8 mouse cellular contexts compared by ENCODE assay signal in the genomic region with DNA sequence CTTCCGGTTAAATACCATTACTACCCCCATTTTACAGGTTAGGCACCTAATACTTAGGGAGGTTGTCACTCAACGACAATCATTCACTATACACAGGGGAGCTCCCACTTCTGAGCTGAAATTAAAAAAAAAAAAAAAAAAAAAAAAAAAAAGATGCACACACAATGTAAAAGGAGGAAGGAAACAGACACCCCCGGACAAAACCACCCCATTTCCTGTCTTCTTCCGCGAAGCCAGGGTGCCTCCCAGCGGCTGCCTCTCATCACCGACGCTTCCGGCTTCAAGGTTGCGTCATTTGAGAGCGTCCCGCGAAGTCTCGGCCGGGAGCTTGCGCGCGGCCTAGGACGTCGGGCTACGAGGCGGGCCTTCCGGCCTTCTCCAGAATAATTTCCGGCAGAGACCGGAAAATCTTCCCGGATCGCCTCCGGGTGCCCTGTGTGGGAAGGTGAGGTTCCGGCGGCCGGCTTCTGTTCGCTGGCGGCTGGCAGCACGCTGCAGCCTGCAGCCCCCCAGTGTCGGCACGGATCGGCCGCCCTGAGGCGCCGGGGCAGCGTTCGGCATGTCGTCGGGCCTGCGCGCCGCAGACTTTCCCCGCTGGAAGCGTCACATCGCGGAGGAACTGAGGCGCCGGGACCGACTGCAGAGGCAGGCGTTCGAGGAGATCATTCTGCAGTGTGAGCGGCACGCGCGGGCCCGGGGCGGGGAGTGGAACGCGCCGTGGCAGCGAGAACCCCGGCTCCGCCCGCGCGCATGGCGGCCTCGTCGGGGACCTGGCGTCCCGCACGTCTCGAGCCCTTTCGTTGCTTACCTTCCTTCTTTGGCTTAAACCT. TPM values are rescaled to one million over a fixed set of nuclear protein-coding genes. Genes with fewer than 3 reads are reported as not detected.
DNase-seq lines count a peak whose midpoint lies in the region; ATAC-seq and TF ChIP-seq lines count a peak whose summit lies in the region.

Atg16l1 (plus strand) TSS at position 230 of the 830 bp plus-strand sequence.

- peak; percentile 63 for TF ChIP-seq POLR2A in testis, adult 2 months (IDR thresholded peaks at IDR 0.05; ENCODE audit: control insufficient read depth, low read depth, low read length)

- WGBS in forebrain, embryonic 12.5 days: 1% methylated on average over 79 of the region's 79 CpGs
- under 1% methylated on average over 78 of the region's 79 CpGs for WGBS in heart, postnatal 0 days
- WGBS in liver, embryonic 16.5 days (ENCODE audit: insufficient replicate concordance): under 1% methylated on average over 72 of the region's 79 CpGs
- WGBS in neural tube, embryonic 13.5 days: under 1% methylated on average over 79 of the region's 79 CpGs

- peaks cover 28% of the 10 kb centered on the region for H3K4me1 ChIP-seq in E14TG2a.4 (replicated peaks; ENCODE audit: low read depth, low read length)
- peaks cover 8% of the 10 kb centered on the region for H3K4me1 ChIP-seq in forebrain, embryonic 12.5 days
- peaks cover 9% of the 10 kb centered on the region for H3K4me1 ChIP-seq in heart, postnatal 0 days (ENCODE audit: control insufficient read depth, insufficient read depth)
- peaks cover 10% of the 10 kb centered on the region for H3K4me1 ChIP-seq in liver, embryonic 16.5 days (ENCODE audit: control insufficient read depth, low read depth, low read length)
- peaks cover 20% of the 10 kb centered on the region for H3K4me1 ChIP-seq in neural tube, embryonic 13.5 days (replicated peaks)
- H3K4me1 ChIP-seq in testis, adult 2 months (ENCODE audit: control insufficient read depth, insufficient read depth, low read length): peaks cover 2% of the 10 kb centered on the region; the same call in 1 of the 2 replicates

- DNase-seq in c-Kit-positive CD71-positive TER-119-positive erythroid progenitor cells, embryonic 14.5 days (ENCODE audit: low spot score): peak; percentile 93
- DNase-seq in heart, postnatal 0 days (ENCODE audit: low spot score): peak; percentile 95
- DNase-seq in kidney, postnatal 4 days: peak; percentile 94 to 96

- no peaks in the 10 kb centered on the region for H3K9me3 ChIP-seq in E14TG2a.4 (ENCODE audit: low read length)
- H3K9me3 ChIP-seq in forebrain, embryonic 12.5 days: no peaks in the 10 kb centered on the region
- H3K9me3 ChIP-seq in heart, postnatal 0 days (replicated peaks; ENCODE audit: control insufficient read depth, low read length): no peaks in the 10 kb centered on the region
- H3K9me3 ChIP-seq in liver, embryonic 16.5 days (replicated peaks; ENCODE audit: control insufficient read depth, low read length): no peaks in the 10 kb centered on the region
- no peaks in the 10 kb centered on the region for H3K9me3 ChIP-seq in neural tube, embryonic 13.5 days

- H3K27me3 ChIP-seq in E14TG2a.4 (ENCODE audit: insufficient read depth, low read length): peaks cover 4% of the 10 kb centered on the region; the same call in 1 of the 2 replicates
- H3K27me3 ChIP-seq in forebrain, embryonic 12.5 days: no peaks in the 10 kb centered on the region
- H3K27me3 ChIP-seq in heart, postnatal 0 days (ENCODE audit: control insufficient read depth, insufficient read depth, low read length): no peaks in the 10 kb centered on the region
- no peaks in the 10 kb centered on the region for H3K27me3 ChIP-seq in liver, embryonic 16.5 days (ENCODE audit: control insufficient read depth, insufficient read depth, low read depth, low read length)
- H3K27me3 ChIP-seq in neural tube, embryonic 13.5 days: 0 out of 2 replicates have a peak, but pooled peaks cover 5% of the 10 kb centered on the region
- no peaks in the 10 kb centered on the region for H3K27me3 ChIP-seq in testis, adult 2 months (ENCODE audit: control insufficient read depth, insufficient read depth, low read length)

- H3K36me3 ChIP-seq in E14TG2a.4 (ENCODE audit: insufficient read depth, low read length): peaks cover 36% of the 10 kb centered on the region
- H3K36me3 ChIP-seq in forebrain, embryonic 12.5 days (replicated peaks): peaks cover 19% of the 10 kb centered on the region
- peaks cover 26% of the 10 kb centered on the region for H3K36me3 ChIP-seq in heart, postnatal 0 days (replicated peaks; ENCODE audit: control insufficient read depth, insufficient read depth, low read length)
- peaks cover 9% of the 10 kb centered on the region for H3K36me3 ChIP-seq in liver, embryonic 16.5 days (ENCODE audit: control insufficient read depth, insufficient read depth)
- H3K36me3 ChIP-seq in neural tube, embryonic 13.5 days: peaks cover 29% of the 10 kb centered on the region
- no peaks in the 10 kb centered on the region for H3K36me3 ChIP-seq in testis, adult 2 months (ENCODE audit: control insufficient read depth, insufficient read depth, low read length)

- no peak for TF ChIP-seq CTCF in E14TG2a.4 (conservative IDR thresholded peaks at IDR 0.05; ENCODE audit: low read length)
- TF ChIP-seq CTCF in heart, postnatal 0 days (IDR thresholded peaks at IDR 0.05; ENCODE audit: low read depth): peak; percentile 52
- no peak for TF ChIP-seq CTCF in testis, adult 2 months (IDR thresholded peaks at IDR 0.05; ENCODE audit: control insufficient read depth, insufficient read depth, insufficient replicate concordance, low read depth, low read length)

- peak within 1 kb of the TSS; percentile 90 for H3K9ac ChIP-seq in forebrain, embryonic 12.5 days
- peak within 1 kb of the TSS; percentile 98 for H3K9ac ChIP-seq in heart, postnatal 0 days (replicated peaks; ENCODE audit: low read depth, low read length)
- peak within 1 kb of the TSS; percentile 99 for H3K9ac ChIP-seq in liver, embryonic 16.5 days (ENCODE audit: low read depth, low read length)
- peak within 1 kb of the TSS; percentile 94 for H3K9ac ChIP-seq in neural tube, embryonic 13.5 days

- peak within 1 kb of the TSS; percentile 99 for H3K4me3 ChIP-seq in E14TG2a.4 (replicated peaks; ENCODE audit: low read length)
- H3K4me3 ChIP-seq in forebrain, embryonic 12.5 days (replicated peaks): peak within 1 kb of the TSS; percentile 95
- H3K4me3 ChIP-seq in heart, postnatal 0 days (ENCODE audit: low read depth, low read length): peak within 1 kb of the TSS; percentile 98
- H3K4me3 ChIP-seq in liver, embryonic 16.5 days (ENCODE audit: low read depth, low read length): peak within 1 kb of the TSS; percentile 100
- H3K4me3 ChIP-seq in neural tube, embryonic 13.5 days: peak within 1 kb of the TSS; percentile 96
- peak within 1 kb of the TSS; percentile 92 for H3K4me3 ChIP-seq in testis, adult 2 months (ENCODE audit: control insufficient read depth, low read depth, low read length)

- H3K27ac ChIP-seq in forebrain, embryonic 12.5 days: peak within 1 kb of the TSS; percentile 84
- H3K27ac ChIP-seq in heart, postnatal 0 days (ENCODE audit: low read depth): peak within 1 kb of the TSS; percentile 93
- peak within 1 kb of the TSS; percentile 99 for H3K27ac ChIP-seq in liver, embryonic 16.5 days (ENCODE audit: low read length)
- peak within 1 kb of the TSS; percentile 93 for H3K27ac ChIP-seq in neural tube, embryonic 13.5 days (replicated peaks)
- H3K27ac ChIP-seq in testis, adult 2 months (ENCODE audit: control insufficient read depth, insufficient read depth, low read depth, low read length): peak within 1 kb of the TSS; percentile 84

- TF ChIP-seq EP300 in heart, postnatal 0 days (IDR thresholded peaks at IDR 0.05; ENCODE audit: low read depth): peak; percentile 84

- peak; percentile 98 for ATAC-seq in forebrain, embryonic 12.5 days (ENCODE audit: low FRiP score)
- peak; percentile 98 for ATAC-seq in heart, postnatal 0 days (ENCODE audit: insufficient read depth, low read depth)
- ATAC-seq in liver, embryonic 16.5 days (ENCODE audit: low read depth): peak; percentile 99
- peak; percentile 99 for ATAC-seq in neural tube, embryonic 13.5 days (ENCODE audit: low read depth)

- H3K4me2 ChIP-seq in forebrain, embryonic 12.5 days: peak within 1 kb of the TSS; percentile 65
- peak within 1 kb of the TSS; percentile 62 for H3K4me2 ChIP-seq in heart, postnatal 0 days (ENCODE audit: low read depth, low read length)
- peak within 1 kb of the TSS; percentile 89 for H3K4me2 ChIP-seq in liver, embryonic 16.5 days (ENCODE audit: low read depth, low read length)
- H3K4me2 ChIP-seq in neural tube, embryonic 13.5 days: peak within 1 kb of the TSS; percentile 86

RNA-seq across cellular contexts. Expression of gene Atg16l1, which starts in this region (rescaled TPM):
- 46.6 and 51.4 TPM in 2 replicates for polyA plus RNA-seq in forebrain, embryonic 12.5 days (2016; fragmentation: Nextera tagmentation; extraction: Ambion mirVana)
- 36.8 and 37.1 TPM in 2 replicates for total RNA-seq in heart, postnatal 0 days (2014; rRNA removed; ENCODE audit: low replicate concordance)
- polyA plus RNA-seq in heart, postnatal 0 days (2015; fragmentation: Nextera tagmentation; extraction: Ambion mirVana): 19.0 and 19.6 TPM in 2 replicates
- polyA plus RNA-seq in liver, embryonic 16.5 days (2015; fragmentation: Nextera tagmentation; extraction: Ambion mirVana): 14.0 and 14.7 TPM in 2 replicates
- 56.8 and 65.5 TPM in 2 replicates for polyA plus RNA-seq in neural tube, embryonic 13.5 days (2015; fragmentation: Nextera tagmentation; extraction: Ambion mirVana)
- 7.8 and 9.1 TPM in 2 replicates for polyA plus RNA-seq in testis, adult 2 months (2012; rRNA removed)

Comparison
In these comparisons a context has a peak if more than half of its experiments do, and no peak if none do; other contexts are left out.
1. Peak in every context shown above with its lines: DNase-seq, ATAC-seq, H3K4me3 ChIP-seq and H3K27ac ChIP-seq.